Mouse (Mus musculus): ENCODE data around the gene Tnpo1. TPM values are rescaled to one million over a fixed set of nuclear protein-coding genes. Genes with fewer than 3 reads are reported as not detected.
A peak's percentile ranks its signal among the peaks of the same experiment; 100 is the strongest.
"Not testable (repeated sequence)": the region's sequence is repeated elsewhere in the genome, so short reads cannot be mapped to it uniquely, and the experiment has no call there.

Gene Tnpo1
- polyA plus RNA-seq, 2 experiments: 10.5 to 13.6 TPM

DNA sequence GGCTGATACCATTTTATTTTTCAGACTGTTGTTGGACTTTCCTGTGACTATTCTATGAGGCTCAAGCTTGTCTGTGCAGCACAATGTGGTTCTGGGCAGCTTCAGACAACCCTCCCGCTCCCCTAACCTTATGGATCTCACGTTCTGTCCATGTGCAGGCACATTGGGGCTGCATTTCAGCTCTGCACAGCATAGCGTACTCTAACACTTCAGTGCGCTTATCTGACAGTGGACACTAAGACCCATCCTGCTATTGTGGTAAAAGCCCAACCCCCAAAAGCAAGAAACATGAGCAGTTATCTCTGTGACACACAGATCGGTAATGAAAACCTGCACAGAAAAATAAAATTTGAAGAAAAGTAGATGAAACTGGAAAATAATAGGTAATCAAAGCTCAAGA lies 90.4 kb downstream of the Tnpo1 start:
- Histone ChIP-seq H3K4me3 (ENCODE audit: insufficient read depth in 1 of 2, low read depth in 2 of 2, low read length in 2 of 2) (no peak overlapping the region), H3K9me3 (ENCODE audit: control insufficient read depth, low read length) (no peaks in the 10 kb centered on the region), H3K27me3 (ENCODE audit: control insufficient read depth, insufficient read depth, low read length) (no peaks in the 10 kb centered on the region), H3K4me2 (ENCODE audit: low read depth) (peak overlapping the region; percentile 9; the same call in 1 of the 2 replicates), H3K9ac (replicated peaks) (no peak overlapping the region), H3K4me1 (replicated peaks; ENCODE audit: control insufficient read depth in 2 of 2, insufficient read depth in 2 of 2, low read length in 1 of 2) (peaks cover 4 to 7% of the 10 kb centered on the region in 2 experiments), H3K27ac (no peak overlapping the region), H3K36me3 (replicated peaks; ENCODE audit: control insufficient read depth, insufficient read depth, low read depth) (peaks cover 4% of the 10 kb centered on the region)
- 10% methylated on average over 5 of the region's 5 CpGs for WGBS (ENCODE audit: insufficient replicate concordance)
- TF ChIP-seq CTCF (IDR thresholded peaks at IDR 0.05; ENCODE audit: low read depth) (no peak), EP300 (IDR thresholded peaks at IDR 0.05; ENCODE audit: low read depth) (peak; percentile 44)
- DNase-seq (ENCODE audit: low read depth in 3 of 3, low spot score in 3 of 3) (peak in 1 of 3 experiments; percentile 34), ATAC-seq (ENCODE audit: insufficient read depth) (peak; percentile 79)

- Histone ChIP-seq H3K9me3 (ENCODE audit: control insufficient read depth, low read length) (no peaks in the 10 kb centered on the region), H3K4me1 (replicated peaks; ENCODE audit: control insufficient read depth in 2 of 2, insufficient read depth in 2 of 2, low read length in 1 of 2) (peaks cover 4 to 7% of the 10 kb centered on the region in 2 experiments), H3K27ac (no peak overlapping the region), H3K36me3 (replicated peaks; ENCODE audit: control insufficient read depth, insufficient read depth, low read depth) (peaks cover 3% of the 10 kb centered on the region), H3K9ac (replicated peaks) (no peak overlapping the region), H3K4me3 (ENCODE audit: insufficient read depth in 1 of 2, low read depth in 2 of 2, low read length in 2 of 2) (no peak overlapping the region), H3K27me3 (ENCODE audit: control insufficient read depth, insufficient read depth, low read length) (no peaks in the 10 kb centered on the region), H3K4me2 (ENCODE audit: low read depth) (no peak overlapping the region)
- TF ChIP-seq CTCF (IDR thresholded peaks at IDR 0.05; ENCODE audit: low read depth) (no peak), EP300 (IDR thresholded peaks at IDR 0.05; ENCODE audit: low read depth) (no peak)
- 67% methylated on average over 3 of the region's 3 CpGs for WGBS (ENCODE audit: insufficient replicate concordance)
- DNase-seq (ENCODE audit: low read depth in 3 of 3, low spot score in 3 of 3) (no peak), ATAC-seq (ENCODE audit: insufficient read depth) (no peak)
Observed at GRCm38 (mm10) chr13:98834723-98835122, 91.5 kb downstream of the Tnpo1 start.

DNA sequence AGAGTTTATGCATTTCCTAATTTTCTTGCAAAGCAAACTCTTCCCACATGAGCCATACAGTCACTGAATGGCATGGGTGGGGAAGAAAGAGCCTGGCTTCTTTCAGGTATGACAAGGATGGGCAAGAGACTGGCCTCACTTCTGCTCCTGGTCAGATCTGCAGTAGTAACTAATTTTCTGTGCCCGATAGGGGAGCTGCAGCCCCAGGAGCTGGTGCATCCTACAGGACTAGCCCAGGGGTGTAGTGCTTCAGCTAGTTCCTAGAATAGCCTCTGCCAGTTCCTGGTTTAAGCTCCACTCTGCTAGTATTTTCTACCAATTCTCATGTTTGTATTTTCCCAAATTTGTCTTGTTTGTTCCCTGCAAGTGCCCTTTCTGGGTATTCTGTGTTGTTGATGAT lies 92.0 kb downstream of the Tnpo1 start:
- Histone ChIP-seq H3K4me3 (ENCODE audit: insufficient read depth in 1 of 2, low read depth in 2 of 2, low read length in 2 of 2) (no peak overlapping the region), H3K27me3 (ENCODE audit: control insufficient read depth, insufficient read depth, low read length) (no peaks in the 10 kb centered on the region), H3K9ac (replicated peaks) (no peak overlapping the region), H3K9me3 (ENCODE audit: control insufficient read depth, low read length) (no peaks in the 10 kb centered on the region), H3K4me2 (ENCODE audit: low read depth) (no peak overlapping the region), H3K36me3 (replicated peaks; ENCODE audit: control insufficient read depth, insufficient read depth, low read depth) (no peaks in the 10 kb centered on the region), H3K27ac (no peak overlapping the region), H3K4me1 (replicated peaks; ENCODE audit: control insufficient read depth in 2 of 2, insufficient read depth in 2 of 2, low read length in 1 of 2) (peaks cover 4 to 7% of the 10 kb centered on the region in 2 experiments)
- TF ChIP-seq CTCF (IDR thresholded peaks at IDR 0.05; ENCODE audit: low read depth): 0 out of 2 replicates have a peak, but pooled peaks have one; percentile 14
- no peak for TF ChIP-seq EP300 (IDR thresholded peaks at IDR 0.05; ENCODE audit: low read depth)
- DNase-seq (ENCODE audit: low read depth in 3 of 3, low spot score in 3 of 3) (no peak), ATAC-seq (ENCODE audit: insufficient read depth) (no peak)
- 40% methylated on average over 1 of the region's 1 CpGs for WGBS (ENCODE audit: insufficient replicate concordance)

DNA sequence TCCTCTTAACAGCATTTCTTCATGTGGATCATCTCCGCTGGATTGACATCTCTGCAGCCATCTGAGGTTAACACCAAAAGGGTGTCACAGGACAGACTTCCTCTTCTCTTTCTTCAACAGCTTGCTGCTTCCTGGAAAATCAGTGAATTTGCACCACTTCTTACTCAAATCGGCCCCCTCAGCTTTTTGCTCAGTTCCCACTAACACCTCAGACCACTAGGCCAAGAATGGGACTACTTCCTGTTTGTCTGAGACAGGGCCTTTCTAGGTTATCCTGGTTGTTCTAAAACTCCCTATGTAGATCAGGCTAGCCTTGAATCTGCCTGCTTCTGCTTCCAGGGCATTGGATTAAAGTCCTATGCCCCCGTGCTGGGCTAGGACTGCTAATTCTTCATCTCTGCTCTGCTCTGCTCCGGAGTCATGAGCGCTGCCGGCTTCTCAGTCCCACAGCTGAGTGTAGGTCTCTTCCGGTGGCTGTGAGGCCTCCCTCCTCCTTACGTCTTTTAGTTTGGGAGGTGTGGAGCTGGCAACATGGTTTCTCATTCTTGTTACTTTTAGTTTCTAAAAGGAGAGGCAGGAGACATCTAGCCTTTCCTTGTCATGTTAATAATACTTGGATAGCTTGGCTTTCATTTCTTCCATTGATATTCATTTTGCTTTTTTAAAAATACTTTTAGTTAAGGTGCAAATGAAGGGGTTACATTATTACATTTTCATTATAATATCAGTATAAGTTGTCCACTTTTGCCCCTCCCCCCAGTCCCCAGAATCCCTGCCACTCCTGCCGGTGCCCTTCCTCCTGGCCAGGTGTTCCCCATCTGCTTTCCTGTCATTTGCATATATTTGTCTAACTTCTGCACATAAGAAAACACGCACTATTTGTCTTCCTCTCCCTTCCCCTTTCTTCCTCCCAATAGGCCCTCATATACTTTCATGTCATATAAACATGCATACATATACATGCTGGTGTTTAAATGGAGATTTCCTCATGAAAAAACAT lies 93.4 kb downstream of the Tnpo1 start:
- H3K9me3 ChIP-seq (ENCODE audit: control insufficient read depth, low read length): no peaks in the 10 kb centered on the region
- no peak overlapping the region for H3K4me3 ChIP-seq (ENCODE audit: insufficient read depth in 1 of 2, low read depth in 2 of 2, low read length in 2 of 2)
- no peak for TF ChIP-seq EP300 (IDR thresholded peaks at IDR 0.05; ENCODE audit: low read depth)
- TF ChIP-seq CTCF (IDR thresholded peaks at IDR 0.05; ENCODE audit: low read depth): no peak
- ATAC-seq (ENCODE audit: insufficient read depth) (no peak), DNase-seq (ENCODE audit: low read depth in 3 of 3, low spot score in 3 of 3) (no peak)
- no peak overlapping the region for H3K4me2 ChIP-seq (ENCODE audit: low read depth)
- no peak overlapping the region for H3K9ac ChIP-seq (replicated peaks)
- H3K27me3 ChIP-seq (ENCODE audit: control insufficient read depth, insufficient read depth, low read length): no peaks in the 10 kb centered on the region
- peaks cover 4 to 7% of the 10 kb centered on the region in 2 experiments for H3K4me1 ChIP-seq (replicated peaks; ENCODE audit: control insufficient read depth in 2 of 2, insufficient read depth in 2 of 2, low read length in 1 of 2)
- no peak overlapping the region for H3K27ac ChIP-seq
- H3K36me3 ChIP-seq (replicated peaks; ENCODE audit: control insufficient read depth, insufficient read depth, low read depth): no peaks in the 10 kb centered on the region
- 61% methylated on average over 10 of the region's 10 CpGs for WGBS (ENCODE audit: insufficient replicate concordance)

DNA sequence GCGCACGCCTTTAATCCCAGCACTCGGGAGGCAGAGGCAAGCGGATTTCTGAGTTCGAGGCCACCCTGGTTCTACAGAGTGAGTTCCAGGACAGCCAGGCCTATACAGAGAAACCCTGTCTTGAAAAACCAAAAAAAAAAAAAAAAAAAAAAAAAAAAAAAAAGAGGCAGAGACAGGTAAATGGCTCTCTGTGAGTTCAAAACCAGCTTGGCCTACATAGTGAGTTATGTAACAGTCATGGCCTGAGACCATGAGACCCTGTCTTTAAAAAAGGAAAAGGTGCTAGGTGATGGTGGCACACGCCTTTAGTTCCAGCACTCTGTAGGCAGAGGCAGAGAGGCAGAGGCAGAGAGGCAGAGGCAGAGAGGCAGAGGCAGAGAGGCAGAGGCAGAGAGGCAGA lies 97.2 kb downstream of the Tnpo1 start:
- ATAC-seq (ENCODE audit: insufficient read depth); H3K4me3 ChIP-seq (ENCODE audit: insufficient read depth in 1 of 2, low read depth in 2 of 2, low read length in 2 of 2); H3K9ac ChIP-seq (replicated peaks); DNase-seq (ENCODE audit: low read depth in 3 of 3, low spot score in 3 of 3); H3K27ac ChIP-seq; H3K4me1 ChIP-seq (replicated peaks; ENCODE audit: control insufficient read depth in 2 of 2, insufficient read depth in 2 of 2, low read length in 1 of 2); H3K36me3 ChIP-seq (replicated peaks; ENCODE audit: control insufficient read depth, insufficient read depth, low read depth); H3K27me3 ChIP-seq (ENCODE audit: control insufficient read depth, insufficient read depth, low read length); H3K4me2 ChIP-seq (ENCODE audit: low read depth); H3K9me3 ChIP-seq (ENCODE audit: control insufficient read depth, low read length): not testable (repeated sequence)
- WGBS (ENCODE audit: insufficient replicate concordance): 86% methylated on average over 6 of the region's 6 CpGs
